Mouse (Mus musculus) lung, embryonic 15.5 days (tissue): ENCODE measurements around the gene Shisa5. TPM values are rescaled to one million over a fixed set of nuclear protein-coding genes. Genes with fewer than 3 reads are reported as not detected.

Experiments
- ATAC-seq: fragments of 200-750 bp; cut with Nextera tagmentation; 2 replicates; pipeline ENCODE4 v1.8.0; 2017; ENCODE audit warnings: moderate number of reproducible peaks, borderline replicate concordance; ENCODE audit not compliant: low FRiP score, low TSS enrichment; ENCODE audit errors: extremely low read depth
- H3K27ac ChIP-seq: fragments of 300-500 bp; sonication (generic); 2 replicates; pipeline ENCODE4 v1.5.1; 2015; ENCODE audit warnings: moderate library complexity, mild to moderate bottlenecking, inconsistent platforms
- H3K27me3 ChIP-seq: fragments of 300-500 bp; sonication (generic); 2 replicates; pipeline ENCODE4 v1.6.1; 2015; ENCODE audit warnings: inconsistent platforms
- H3K36me3 ChIP-seq: fragments of 300-500 bp; sonication (generic); 2 replicates; pipeline ENCODE4 v1.6.1; 2015; ENCODE audit warnings: inconsistent platforms
- H3K4me1 ChIP-seq: fragments of 300-500 bp; sonication (generic); 2 replicates; pipeline ENCODE4 v1.6.1; 2015; ENCODE audit warnings: inconsistent platforms
- H3K4me2 ChIP-seq: fragments of 300-500 bp; sonication (generic); 2 replicates; pipeline ENCODE4 v1.6.1; 2015; ENCODE audit warnings: inconsistent platforms, mild to moderate bottlenecking, moderate library complexity
- H3K4me3 ChIP-seq: fragments of 300-500 bp; sonication (generic); 2 replicates; pipeline ENCODE4 v1.5.1; 2015; ENCODE audit warnings: mild to moderate bottlenecking, inconsistent platforms
- H3K9ac ChIP-seq: fragments of 300-500 bp; sonication (generic); 2 replicates; pipeline ENCODE4 v1.6.1; 2015; ENCODE audit warnings: inconsistent platforms
- H3K9me3 ChIP-seq: fragments of 300-500 bp; sonication (generic); 2 replicates; pipeline ENCODE4 v1.6.1; 2016; ENCODE audit warnings: inconsistent platforms
- WGBS: fragments of 180-500 bp; shearing (Covaris S2); methylation state at CpG from one replicate; pipeline ENCODE4 v1.1.7; 2015; 5-methylcytosine and 5-hydroxymethylcytosine counted together
- polyA plus RNA-seq: library from polyadenylated mRNA; unstranded; fragments of >200 nt; fragmentation: Nextera tagmentation; extraction: Ambion mirVana; gene quantifications from 2 replicates; pipeline ENCODE4 v1.2.1, GENCODE M21; 2015

Shisa5 gene
- polyA plus RNA-seq, 1 experiment from 2014 or later = 98.3 TPM

DNA sequence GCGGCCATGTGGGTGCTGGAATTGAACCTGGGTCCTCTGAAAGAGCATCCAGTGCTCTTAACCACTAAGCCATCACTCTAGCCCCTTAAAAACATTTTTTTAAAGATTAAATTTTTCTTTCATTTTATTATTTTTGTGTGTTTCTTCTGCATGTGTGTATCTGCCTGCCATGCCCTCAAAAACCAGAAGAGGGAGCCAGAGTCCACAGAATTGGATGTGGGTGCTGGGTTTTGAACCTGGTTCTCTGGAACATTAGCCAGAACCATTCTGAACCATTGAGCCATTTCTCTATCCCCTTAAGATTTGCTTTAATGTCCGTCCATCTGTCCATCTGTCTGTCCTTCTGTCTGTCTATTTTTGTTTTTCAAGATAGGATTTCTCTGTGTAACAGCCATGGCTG is 35.2 kb upstream of the Shisa5 start:
- Histone ChIP-seq H3K4me1 (no peaks in the 10 kb centered on the region), H3K27me3 (no peaks in the 10 kb centered on the region), H3K4me3 (no peak overlapping the region), H3K4me2 (no peak overlapping the region), H3K36me3 (no peaks in the 10 kb centered on the region), H3K9ac (no peak overlapping the region), H3K27ac (no peak overlapping the region), H3K9me3 (no peaks in the 10 kb centered on the region)
- WGBS = 47% methylated on average over 2 of the region's 2 CpGs
- no peak for ATAC-seq

DNA sequence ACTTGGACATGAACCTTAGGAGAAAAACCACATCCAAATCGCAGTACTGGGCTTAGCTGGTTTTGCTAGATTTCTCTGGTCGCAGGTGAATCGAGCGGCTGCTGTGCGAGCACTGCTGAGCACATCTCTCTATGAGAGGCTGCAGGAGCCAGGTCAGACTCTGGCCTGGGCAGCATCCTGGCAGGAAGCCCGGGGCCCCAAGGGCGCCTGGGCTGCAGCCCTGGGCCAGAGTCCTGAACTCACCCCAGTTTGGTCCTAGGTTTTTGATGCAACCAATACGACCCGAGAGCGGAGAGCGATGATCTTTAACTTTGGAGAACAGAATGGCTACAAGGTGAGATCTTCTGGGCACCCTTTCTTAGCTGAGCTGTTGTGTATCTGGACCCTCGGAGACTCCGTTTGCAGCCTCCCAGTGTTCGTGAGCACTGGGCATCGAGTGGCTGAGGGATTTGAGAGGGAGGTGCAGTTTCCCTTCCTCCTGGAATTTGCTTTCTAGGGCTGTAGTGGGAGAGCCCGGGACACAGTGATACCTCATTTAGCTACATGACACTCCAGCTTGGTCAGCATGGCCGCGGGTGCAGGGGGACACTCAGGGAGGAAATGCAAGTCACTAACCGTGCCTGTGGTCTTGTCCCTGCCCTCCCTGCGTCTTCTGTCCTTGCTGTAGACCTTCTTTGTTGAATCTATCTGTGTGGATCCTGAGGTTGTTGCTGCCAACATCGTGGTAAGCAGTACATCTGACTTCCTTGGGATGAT is 31.2 kb upstream of the Shisa5 start:
- H3K36me3 ChIP-seq = no peaks in the 10 kb centered on the region
- 75% methylated on average over 21 of the region's 21 CpGs for WGBS
- H3K9me3 ChIP-seq = no peaks in the 10 kb centered on the region
- ATAC-seq = no peak
- no peak overlapping the region for H3K27ac ChIP-seq
- no peaks in the 10 kb centered on the region for H3K4me1 ChIP-seq
- H3K4me3 ChIP-seq = no peak overlapping the region
- no peak overlapping the region for H3K4me2 ChIP-seq
- H3K9ac ChIP-seq = no peak overlapping the region
- no peaks in the 10 kb centered on the region for H3K27me3 ChIP-seq

DNA sequence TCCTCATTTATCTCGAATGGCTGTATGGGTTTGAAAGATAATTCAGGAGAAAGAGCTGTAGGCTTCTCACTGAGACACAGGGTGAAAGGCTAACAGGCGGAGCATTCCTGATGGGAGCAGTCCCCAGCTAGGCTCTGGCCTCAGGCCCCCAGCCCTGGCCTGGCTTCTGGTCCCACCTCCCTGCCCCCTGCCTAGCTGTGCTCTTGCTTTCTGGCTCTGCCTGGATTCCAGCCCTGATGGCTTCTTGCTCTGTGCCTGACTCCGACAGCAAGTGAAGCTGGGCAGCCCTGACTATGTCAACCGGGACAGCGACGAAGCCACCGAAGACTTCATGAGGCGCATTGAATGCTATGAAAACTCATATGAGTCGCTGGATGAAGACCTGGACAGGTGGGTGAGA is 30.3 kb upstream of the Shisa5 start:
- Histone ChIP-seq H3K4me1 (no peaks in the 10 kb centered on the region), H3K27ac (no peak overlapping the region), H3K9ac (no peak overlapping the region), H3K27me3 (no peaks in the 10 kb centered on the region), H3K4me3 (no peak overlapping the region), H3K36me3 (no peaks in the 10 kb centered on the region), H3K9me3 (no peaks in the 10 kb centered on the region), H3K4me2 (no peak overlapping the region)
- 81% methylated on average over 9 of the region's 9 CpGs for WGBS
- no peak for ATAC-seq

DNA sequence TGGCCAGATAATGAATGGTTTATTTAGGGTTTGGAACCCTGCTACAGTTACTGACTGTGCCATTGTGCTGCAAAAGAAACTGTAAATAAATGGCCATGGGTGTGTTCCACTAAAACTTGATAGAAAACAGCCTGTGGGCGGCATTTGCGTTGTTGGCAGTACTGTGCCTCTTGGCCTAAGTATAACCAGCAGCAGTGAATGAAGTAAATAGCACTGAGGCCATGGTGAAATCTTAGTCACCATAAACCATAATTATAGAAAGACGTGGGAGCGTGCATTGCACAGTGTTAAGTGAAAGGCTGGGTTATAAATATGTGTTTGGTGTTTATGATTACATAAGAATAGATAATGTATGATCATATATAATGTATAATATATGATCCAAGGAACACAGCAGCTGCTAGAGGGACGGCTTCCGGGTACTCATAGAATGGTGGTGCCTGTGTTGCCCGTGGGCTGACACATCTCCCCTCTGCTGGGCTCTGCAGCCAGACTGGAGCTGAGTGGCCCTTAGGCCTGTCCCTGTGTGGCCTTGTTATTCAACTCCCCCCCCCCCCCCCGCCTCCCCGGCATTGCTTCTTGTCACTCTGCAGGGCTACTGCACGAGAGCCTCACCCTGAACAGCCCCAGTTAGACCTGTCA is 29.2 kb upstream of the Shisa5 start:
- no peak overlapping the region for H3K4me2 ChIP-seq
- no peaks in the 10 kb centered on the region for H3K27me3 ChIP-seq
- no peaks in the 10 kb centered on the region for H3K4me1 ChIP-seq
- H3K27ac ChIP-seq = no peak overlapping the region
- H3K4me3 ChIP-seq = no peak overlapping the region
- H3K9ac ChIP-seq = no peak overlapping the region
- 62% methylated on average over 9 of the region's 10 CpGs for WGBS
- ATAC-seq = no peak
- no peaks in the 10 kb centered on the region for H3K36me3 ChIP-seq
- H3K9me3 ChIP-seq = no peaks in the 10 kb centered on the region

DNA sequence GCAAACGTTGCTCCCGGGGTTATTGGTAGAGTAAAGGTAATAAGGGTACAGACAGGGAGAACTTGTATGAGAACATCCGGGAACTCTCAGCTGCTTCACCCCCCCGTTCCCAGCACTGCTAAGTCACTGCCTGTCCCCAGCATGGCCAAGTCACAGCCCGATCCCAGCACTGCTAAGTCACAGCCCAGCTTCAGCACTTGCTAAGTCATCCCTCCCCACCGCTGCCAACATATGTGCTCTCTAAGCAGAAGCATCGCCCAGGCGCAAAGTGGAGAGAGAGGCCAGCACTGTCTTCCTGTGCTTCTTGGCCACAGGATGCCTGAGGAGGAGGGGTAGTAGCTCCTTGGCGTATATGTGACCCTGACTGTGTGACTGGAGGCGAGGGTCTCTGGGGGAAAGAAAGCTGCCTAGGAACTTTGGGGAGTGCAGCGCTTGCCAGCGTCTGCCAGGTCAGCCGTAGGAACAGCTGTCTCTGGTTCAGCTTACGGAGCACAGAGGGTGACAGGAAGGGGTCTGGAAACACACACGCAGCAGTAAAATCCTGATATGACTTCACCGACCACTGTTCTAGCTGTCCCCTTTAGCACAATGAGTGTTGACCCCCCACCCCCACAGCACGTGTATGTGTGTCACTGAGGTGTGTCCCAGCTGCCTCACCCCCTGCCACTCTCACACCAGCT is 28.6 kb upstream of the Shisa5 start:
- WGBS = 44% methylated on average over 17 of the region's 17 CpGs
- H3K4me3 ChIP-seq = no peak overlapping the region
- H3K36me3 ChIP-seq = no peaks in the 10 kb centered on the region
- no peak overlapping the region for H3K27ac ChIP-seq
- peak; percentile 21; the same call in 1 of the 2 replicates for ATAC-seq
- no peak overlapping the region for H3K9ac ChIP-seq
- no peaks in the 10 kb centered on the region for H3K27me3 ChIP-seq
- H3K4me2 ChIP-seq = no peak overlapping the region
- no peaks in the 10 kb centered on the region for H3K4me1 ChIP-seq
- H3K9me3 ChIP-seq = no peaks in the 10 kb centered on the region

DNA sequence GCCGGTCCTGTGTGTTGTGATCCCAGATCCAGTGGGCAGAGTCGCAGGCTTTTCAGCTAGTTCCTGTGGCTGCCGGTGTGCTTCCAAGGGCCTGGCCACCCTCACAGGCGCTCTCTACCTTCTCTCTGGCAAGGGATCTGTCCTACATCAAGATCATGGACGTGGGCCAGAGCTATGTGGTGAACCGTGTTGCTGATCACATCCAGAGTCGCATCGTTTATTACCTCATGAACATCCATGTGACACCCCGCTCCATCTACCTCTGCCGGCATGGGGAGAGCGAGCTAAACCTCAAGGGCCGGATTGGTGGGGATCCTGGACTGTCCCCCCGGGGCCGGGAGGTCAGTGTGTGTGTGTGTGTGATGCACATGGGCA is 28.1 kb upstream of the Shisa5 start:
- Histone ChIP-seq H3K36me3 (no peaks in the 10 kb centered on the region), H3K9ac (no peak overlapping the region), H3K9me3 (no peaks in the 10 kb centered on the region), H3K4me1 (no peaks in the 10 kb centered on the region), H3K27ac (no peak overlapping the region), H3K4me2 (no peak overlapping the region), H3K27me3 (no peaks in the 10 kb centered on the region), H3K4me3 (no peak overlapping the region)
- 76% methylated on average over 14 of the region's 14 CpGs for WGBS
- no peak for ATAC-seq

DNA sequence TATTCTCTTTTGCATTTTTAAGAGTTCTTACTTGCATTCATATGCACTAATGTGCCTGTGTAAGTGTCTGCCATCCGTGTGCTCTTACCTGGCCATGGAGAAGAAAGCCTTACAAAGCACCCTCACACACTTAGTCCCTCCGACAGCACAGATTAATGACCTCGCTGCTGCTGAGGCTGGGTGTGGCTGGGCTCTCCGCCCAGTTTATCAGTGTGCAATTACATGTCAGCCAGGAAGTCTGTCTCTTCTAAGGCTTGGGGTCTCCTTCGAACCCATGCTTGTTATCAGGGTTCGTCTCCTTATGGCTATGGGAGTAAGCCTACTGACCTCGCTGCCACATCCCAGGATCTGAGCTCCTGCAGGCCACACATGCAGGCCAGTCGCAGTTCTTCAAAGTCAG is 23.0 kb upstream of the Shisa5 start:
- WGBS = 49% methylated on average over 8 of the region's 8 CpGs
- Histone ChIP-seq H3K9me3 (no peaks in the 10 kb centered on the region), H3K4me1 (no peaks in the 10 kb centered on the region), H3K27ac (no peak overlapping the region), H3K4me2 (no peak overlapping the region), H3K9ac (no peak overlapping the region), H3K27me3 (no peaks in the 10 kb centered on the region), H3K4me3 (no peak overlapping the region), H3K36me3 (no peaks in the 10 kb centered on the region)
- no peak for ATAC-seq

DNA sequence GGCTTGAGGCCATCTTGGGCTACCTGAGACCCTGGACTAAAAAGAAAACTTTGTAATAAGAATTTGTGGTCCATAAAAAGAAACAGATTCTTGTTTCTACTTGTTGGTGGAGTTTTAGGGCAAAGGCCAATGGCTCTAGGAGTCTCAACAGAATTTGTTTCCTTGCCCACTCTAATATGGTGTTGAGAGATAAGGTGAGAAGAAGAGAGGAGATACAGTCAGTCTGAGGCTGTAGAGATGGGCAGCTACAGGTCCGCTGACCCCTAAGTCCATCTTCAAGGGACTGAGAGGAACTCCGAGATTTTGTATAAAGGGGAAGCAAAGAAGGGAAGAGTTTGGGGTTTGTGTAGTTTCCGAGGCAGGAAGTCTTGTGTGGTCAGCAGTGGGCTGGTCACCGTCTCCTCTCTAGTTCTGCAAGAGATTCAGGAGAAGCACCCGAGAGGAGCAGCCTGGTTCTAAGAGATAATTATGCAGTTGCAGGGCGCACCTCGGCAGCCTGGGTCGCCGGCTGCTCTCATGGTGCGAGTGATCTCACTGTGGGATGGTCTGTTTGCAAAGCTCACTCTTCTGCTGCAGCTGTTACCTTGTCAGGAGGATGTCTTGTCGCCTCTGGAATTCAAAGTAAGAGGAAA is 21.3 kb upstream of the Shisa5 start:
- 43% methylated on average over 11 of the region's 11 CpGs for WGBS
- H3K4me2 ChIP-seq = no peak overlapping the region
- H3K27ac ChIP-seq = no peak overlapping the region
- H3K9ac ChIP-seq = no peak overlapping the region
- H3K4me3 ChIP-seq = no peak overlapping the region
- H3K27me3 ChIP-seq = no peaks in the 10 kb centered on the region
- ATAC-seq = no peak
- H3K4me1 ChIP-seq = no peaks in the 10 kb centered on the region
- H3K9me3 ChIP-seq = no peaks in the 10 kb centered on the region
- H3K36me3 ChIP-seq = no peaks in the 10 kb centered on the region

DNA sequence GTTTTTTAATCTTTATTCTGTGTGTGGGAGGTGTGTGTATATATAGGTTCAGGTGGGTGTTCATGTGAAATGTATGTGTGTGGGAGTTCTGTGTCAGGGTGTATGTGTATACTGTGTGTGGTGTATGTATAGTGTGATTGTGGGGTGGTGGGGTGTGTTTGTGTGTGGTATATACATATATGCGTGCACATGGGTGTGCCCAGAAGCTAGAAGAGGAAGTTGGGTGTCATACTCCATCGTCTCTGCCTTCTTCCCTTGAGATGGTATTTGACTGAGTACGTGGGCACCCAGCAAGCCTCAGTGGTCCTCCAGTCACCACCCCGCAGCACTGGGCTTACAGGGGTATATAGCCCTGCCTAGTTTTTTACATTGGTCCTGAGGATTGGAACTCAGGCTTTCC is 16.9 kb upstream of the Shisa5 start:
- H3K4me2 ChIP-seq = no peak overlapping the region
- H3K27me3 ChIP-seq = no peaks in the 10 kb centered on the region
- no peaks in the 10 kb centered on the region for H3K9me3 ChIP-seq
- ATAC-seq = no peak
- H3K4me1 ChIP-seq = no peaks in the 10 kb centered on the region
- H3K9ac ChIP-seq = no peak overlapping the region
- WGBS = 75% methylated on average over 4 of the region's 4 CpGs
- no peak overlapping the region for H3K4me3 ChIP-seq
- H3K27ac ChIP-seq = no peak overlapping the region
- H3K36me3 ChIP-seq = no peaks in the 10 kb centered on the region

DNA sequence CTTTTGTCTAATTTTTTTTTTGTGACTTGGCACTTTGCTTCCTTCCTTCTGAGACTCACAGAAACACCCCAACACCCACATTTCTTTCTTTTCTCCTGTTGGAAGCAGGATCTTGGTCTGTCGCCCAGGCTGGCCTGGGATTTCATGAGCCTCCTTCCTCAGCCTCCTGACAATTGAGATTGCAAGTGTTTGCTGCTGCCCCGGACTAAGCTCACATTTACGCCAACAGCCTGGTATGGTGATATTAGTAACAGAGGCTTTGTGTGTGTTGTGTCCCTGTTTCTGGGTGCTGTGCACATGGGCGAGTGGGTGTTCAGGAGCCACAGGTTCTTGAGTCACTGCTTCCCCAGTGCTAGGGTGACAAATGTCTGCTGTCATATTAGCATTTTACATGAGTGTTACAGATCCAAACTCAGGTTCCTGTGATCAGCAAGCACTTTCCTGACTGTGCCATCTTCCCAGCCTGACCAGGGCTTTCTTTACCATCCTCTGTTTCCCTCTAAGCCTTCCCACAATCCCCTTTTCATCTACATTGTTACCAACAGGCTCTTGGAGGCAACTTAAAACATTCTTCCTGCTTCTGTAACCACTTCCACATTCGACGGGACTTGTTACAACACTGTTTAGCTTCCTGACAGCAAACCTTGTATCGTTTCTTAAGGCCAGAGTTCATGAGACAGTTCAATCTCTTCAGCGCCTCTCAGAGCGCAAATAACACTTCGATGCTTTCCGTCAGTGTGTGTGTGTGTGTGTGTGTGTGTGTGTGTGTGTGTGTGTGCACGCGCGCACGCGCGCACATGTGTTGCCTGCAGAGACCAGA is 15.3 kb upstream of the Shisa5 start:
- no peaks in the 10 kb centered on the region for H3K4me1 ChIP-seq
- H3K36me3 ChIP-seq = no peaks in the 10 kb centered on the region
- no peak overlapping the region for H3K4me2 ChIP-seq
- no peaks in the 10 kb centered on the region for H3K9me3 ChIP-seq
- WGBS = 80% methylated on average over 17 of the region's 17 CpGs
- H3K4me3 ChIP-seq = no peak overlapping the region
- H3K27ac ChIP-seq = no peak overlapping the region
- H3K27me3 ChIP-seq = no peaks in the 10 kb centered on the region
- no peak for ATAC-seq
- no peak overlapping the region for H3K9ac ChIP-seq

DNA sequence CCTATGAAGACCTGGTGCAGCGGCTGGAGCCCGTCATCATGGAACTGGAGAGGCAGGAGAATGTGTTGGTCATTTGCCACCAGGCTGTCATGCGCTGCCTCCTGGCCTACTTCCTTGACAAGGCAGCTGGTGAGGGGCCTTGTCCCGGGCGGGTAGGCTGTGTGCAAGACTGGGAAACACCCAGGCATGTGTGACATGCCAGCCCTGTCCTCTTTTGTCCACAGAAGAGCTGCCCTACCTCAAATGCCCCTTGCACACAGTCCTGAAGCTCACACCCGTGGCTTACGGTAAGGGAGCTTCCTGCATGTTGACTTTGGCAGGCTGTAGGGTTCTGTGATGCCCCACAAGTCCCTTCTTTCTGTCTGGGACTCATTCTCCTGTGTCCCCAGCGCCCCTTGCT is 10.8 kb upstream of the Shisa5 start:
- WGBS = 71% methylated on average over 8 of the region's 8 CpGs
- Histone ChIP-seq H3K9ac (no peak overlapping the region), H3K4me2 (no peak overlapping the region), H3K9me3 (no peaks in the 10 kb centered on the region), H3K36me3 (no peaks in the 10 kb centered on the region), H3K27me3 (no peaks in the 10 kb centered on the region), H3K27ac (no peak overlapping the region), H3K4me3 (no peak overlapping the region), H3K4me1 (no peaks in the 10 kb centered on the region)
- ATAC-seq = no peak
